Mouse (Mus musculus) lung, adult 2 months (tissue): ENCODE data around the gene Polg.

ENCODE experiments used
- CTCF ChIP-seq: fragments of 200-500 bp; IDR thresholded peaks from 2 replicates; pipeline ENCODE4 v1.5.1; 2011; ENCODE audit warnings: mild to moderate bottlenecking, low read length, control low read depth; ENCODE audit not compliant: insufficient read depth
- POLR2A ChIP-seq: fragments of 200-500 bp; IDR thresholded peaks from 2 replicates; pipeline ENCODE4 v1.6.1; 2011; ENCODE audit warnings: low read depth, mild to moderate bottlenecking, control low read depth, low read length, borderline replicate concordance; ENCODE audit errors: extremely low read depth

- TF ChIP-seq POLR2A (no peak), CTCF (no peak)
These were observed 2.6 kb downstream of the Polg start for GRCm38 (mm10) chr7:79463376-79464077.
